Mouse (Mus musculus): Measurements from ENCODE around the gene Zfp324. TPM values are rescaled to one million over a fixed set of nuclear protein-coding genes. Genes with fewer than 3 reads are reported as not detected.

Zfp324 gene
- polyA plus RNA-seq, 1 experiment: 0.80 TPM

DNA sequence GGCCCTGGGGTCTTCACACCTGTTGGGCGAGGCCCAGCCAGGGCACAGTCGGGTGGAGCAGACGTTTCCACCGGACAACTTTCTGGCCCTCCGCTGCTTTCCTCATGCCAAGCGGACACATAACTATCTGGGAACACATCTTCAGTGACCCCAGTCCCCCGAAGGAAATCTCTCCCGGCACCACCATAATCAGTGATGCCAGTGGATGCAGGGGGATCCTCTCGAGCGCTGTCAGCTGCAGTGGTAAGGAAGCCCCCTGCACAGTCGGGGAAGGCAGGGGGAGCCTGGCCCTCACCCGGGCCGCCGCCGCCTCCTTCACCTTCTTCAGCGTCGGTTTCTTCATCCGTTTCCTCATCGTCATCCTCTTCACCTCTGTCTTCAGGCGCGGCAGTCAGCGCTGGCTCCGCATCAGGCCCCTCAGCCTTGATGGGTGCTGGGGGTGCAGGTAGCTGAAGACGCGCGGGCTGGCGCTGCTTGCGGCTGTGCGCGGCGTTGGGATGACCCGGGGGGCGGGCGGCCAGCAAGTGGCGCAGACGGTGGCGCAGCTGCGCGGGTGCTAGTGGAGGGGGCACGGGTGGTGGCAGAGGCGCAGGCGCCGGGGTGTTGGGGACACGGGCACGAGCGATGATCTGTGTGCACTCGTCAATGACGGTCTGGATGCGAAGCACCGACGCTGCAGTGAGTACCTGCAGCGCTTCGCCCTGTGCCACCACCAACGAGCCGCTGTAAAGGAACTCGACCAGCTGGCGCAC, 41.9 kb downstream of the Zfp324 start:
- Histone ChIP-seq H3K4me3 (replicated peaks; ENCODE audit: control insufficient read depth, low read depth, low read length) (no peak overlapping the region), H3K27ac (ENCODE audit: control insufficient read depth, insufficient read depth, low read depth, low read length, poor library complexity) (no peak overlapping the region), H3K4me1 (ENCODE audit: control insufficient read depth, insufficient read depth, low read length) (no peaks in the 10 kb centered on the region; the same call in 1 of the 2 replicates)
- TF ChIP-seq CTCF (IDR thresholded peaks at IDR 0.05; ENCODE audit: control insufficient read depth, insufficient read depth, low read length) (no peak), POLR2A (IDR thresholded peaks at IDR 0.05; ENCODE audit: borderline replicate concordance, control insufficient read depth, low read depth, low read length) (no peak)
- WGBS: 94% methylated on average over 57 of the region's 57 CpGs

DNA sequence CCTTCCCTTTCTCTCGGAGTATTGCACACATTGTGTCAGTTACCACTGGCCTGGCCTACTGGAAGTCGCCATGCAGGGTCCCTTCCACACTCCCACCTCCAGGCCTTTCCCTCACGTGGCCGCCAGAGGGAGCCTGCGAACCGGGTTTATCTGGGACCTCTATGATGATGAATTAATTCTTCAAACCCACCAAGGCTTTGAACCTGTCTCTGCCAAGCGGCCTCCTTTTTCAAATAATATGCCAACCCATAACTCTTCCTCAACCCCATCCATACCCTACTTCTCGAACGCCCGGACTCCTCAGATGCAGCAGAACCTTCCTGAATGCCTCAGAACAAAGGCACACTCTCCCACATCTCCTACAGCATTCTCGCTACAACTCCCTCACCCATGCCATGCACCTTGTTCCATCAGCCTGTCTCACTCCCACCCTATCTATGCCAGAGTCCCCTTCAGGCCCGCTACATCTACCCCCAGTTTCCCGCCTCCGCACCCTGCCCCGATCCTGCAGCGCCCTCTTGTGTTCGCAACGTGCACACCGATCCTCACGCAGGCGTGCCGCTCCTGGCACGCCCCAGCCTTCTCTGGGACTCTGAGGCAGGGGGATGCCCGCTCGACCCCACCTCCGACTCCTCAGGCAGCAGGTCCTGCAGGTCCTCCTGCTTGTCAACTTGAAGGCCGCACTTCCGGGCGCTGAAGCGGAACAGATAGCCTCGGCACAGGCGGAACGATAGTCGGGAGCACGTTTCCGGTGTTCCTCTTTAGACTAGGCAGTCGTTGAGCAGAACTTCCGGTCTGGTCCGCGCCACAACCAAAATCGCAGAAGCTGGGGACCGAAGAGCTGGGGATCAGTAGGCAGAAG, 43.7 kb downstream of the Zfp324 start:
- peak overlapping the region; percentile 86 for H3K4me3 ChIP-seq (replicated peaks; ENCODE audit: control insufficient read depth, low read depth, low read length)
- peak overlapping the region; percentile 82 for H3K27ac ChIP-seq (ENCODE audit: control insufficient read depth, insufficient read depth, low read depth, low read length, poor library complexity)
- WGBS: under 1% methylated on average over 42 of the region's 42 CpGs
- H3K4me1 ChIP-seq (ENCODE audit: control insufficient read depth, insufficient read depth, low read length): no peaks in the 10 kb centered on the region; the same call in 1 of the 2 replicates
- TF ChIP-seq POLR2A (IDR thresholded peaks at IDR 0.05; ENCODE audit: borderline replicate concordance, control insufficient read depth, low read depth, low read length) (no peak; the same call in 1 of the 2 replicates), CTCF (IDR thresholded peaks at IDR 0.05; ENCODE audit: control insufficient read depth, insufficient read depth, low read length) (peak; percentile 90)

DNA sequence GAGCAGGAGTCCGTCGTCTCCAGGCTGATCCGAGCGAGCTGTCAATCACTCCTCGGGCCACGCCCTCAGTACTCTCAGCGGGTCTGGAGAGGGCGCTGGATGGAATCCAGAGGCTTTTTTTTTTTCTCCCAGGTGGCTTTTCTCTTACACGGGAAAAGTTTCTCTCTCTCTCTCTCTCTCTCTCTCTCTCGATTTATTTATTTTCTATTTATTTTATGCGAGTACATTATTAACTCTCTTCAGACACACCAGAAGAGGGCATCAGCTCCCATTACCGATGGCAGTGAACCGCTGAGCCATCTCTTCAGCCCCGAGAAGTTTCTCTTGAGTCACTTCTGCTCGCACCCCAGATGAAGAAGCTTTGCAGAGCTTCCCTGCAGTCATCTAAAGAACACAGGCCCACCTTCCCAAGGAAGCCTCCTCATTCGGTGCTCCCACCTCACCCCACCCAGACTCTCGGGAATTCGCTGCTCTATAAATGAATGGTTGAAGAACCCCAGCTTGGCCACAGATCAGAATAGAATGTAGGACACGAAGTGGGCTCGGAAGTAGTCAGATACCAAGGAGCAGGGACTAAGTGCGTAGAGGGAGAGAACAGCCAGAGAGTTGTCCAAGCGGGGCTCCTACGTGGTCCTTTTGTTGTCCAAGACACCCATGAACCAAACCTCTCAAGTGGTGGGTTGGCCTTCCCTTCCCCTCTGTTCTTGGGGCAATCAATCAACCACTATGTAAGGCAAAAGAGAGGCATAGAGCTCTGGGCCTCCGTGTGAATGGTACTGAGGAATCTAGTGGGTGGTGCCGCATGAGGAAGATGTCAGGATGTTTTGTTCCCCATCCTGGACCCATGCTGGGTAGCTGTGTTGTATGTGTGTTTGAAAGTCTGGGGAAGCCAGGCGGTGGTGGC, 44.6 kb downstream of the Zfp324 start, which contains the start of gene Zbtb45:
Zbtb45 (minus strand) TSS at position 30 of the 904 bp plus-strand sequence.
- TF ChIP-seq CTCF (IDR thresholded peaks at IDR 0.05; ENCODE audit: control insufficient read depth, insufficient read depth, low read length) (no peak), POLR2A (IDR thresholded peaks at IDR 0.05; ENCODE audit: borderline replicate concordance, control insufficient read depth, low read depth, low read length) (0 out of 2 replicates have a peak, but pooled peaks have one; percentile 46)
- H3K4me3 ChIP-seq (replicated peaks; ENCODE audit: control insufficient read depth, low read depth, low read length): peak within 1 kb of the TSS; percentile 86
- H3K4me1 ChIP-seq (ENCODE audit: control insufficient read depth, insufficient read depth, low read length): no peaks in the 10 kb centered on the region; the same call in 1 of the 2 replicates
- 16% methylated on average over 26 of the region's 26 CpGs for whole genome bisulfite sequencing
- H3K27ac ChIP-seq (ENCODE audit: control insufficient read depth, insufficient read depth, low read depth, low read length, poor library complexity): peak within 1 kb of the TSS; percentile 82

DNA sequence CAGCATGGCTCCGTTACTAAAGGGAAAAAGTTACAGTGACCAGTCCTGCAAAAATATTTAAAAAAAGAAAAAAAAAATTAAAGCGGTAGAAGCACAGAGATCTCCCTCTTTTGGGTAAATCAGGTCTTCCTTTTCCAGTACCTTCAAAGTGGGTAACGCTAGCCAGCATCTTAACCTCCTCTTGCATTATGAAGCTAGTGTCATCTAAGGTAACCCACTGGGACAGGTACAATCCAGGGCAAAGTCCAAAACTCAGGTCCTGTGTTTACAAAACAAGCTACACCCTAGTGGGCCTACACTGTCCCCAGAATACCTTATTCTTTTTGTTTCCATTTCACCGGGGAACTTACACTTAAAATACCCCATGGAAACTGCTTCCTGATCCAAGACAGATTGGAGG, 48.0 kb downstream of the Zfp324 start:
- 85% methylated on average over 4 of the region's 4 CpGs for WGBS
- Histone ChIP-seq H3K4me1 (ENCODE audit: control insufficient read depth, insufficient read depth, low read length) (no peaks in the 10 kb centered on the region; the same call in 1 of the 2 replicates), H3K27ac (ENCODE audit: control insufficient read depth, insufficient read depth, low read depth, low read length, poor library complexity) (no peak overlapping the region), H3K4me3 (replicated peaks; ENCODE audit: control insufficient read depth, low read depth, low read length) (no peak overlapping the region)
- TF ChIP-seq POLR2A (IDR thresholded peaks at IDR 0.05; ENCODE audit: borderline replicate concordance, control insufficient read depth, low read depth, low read length) (no peak), CTCF (IDR thresholded peaks at IDR 0.05; ENCODE audit: control insufficient read depth, insufficient read depth, low read length) (no peak)

DNA sequence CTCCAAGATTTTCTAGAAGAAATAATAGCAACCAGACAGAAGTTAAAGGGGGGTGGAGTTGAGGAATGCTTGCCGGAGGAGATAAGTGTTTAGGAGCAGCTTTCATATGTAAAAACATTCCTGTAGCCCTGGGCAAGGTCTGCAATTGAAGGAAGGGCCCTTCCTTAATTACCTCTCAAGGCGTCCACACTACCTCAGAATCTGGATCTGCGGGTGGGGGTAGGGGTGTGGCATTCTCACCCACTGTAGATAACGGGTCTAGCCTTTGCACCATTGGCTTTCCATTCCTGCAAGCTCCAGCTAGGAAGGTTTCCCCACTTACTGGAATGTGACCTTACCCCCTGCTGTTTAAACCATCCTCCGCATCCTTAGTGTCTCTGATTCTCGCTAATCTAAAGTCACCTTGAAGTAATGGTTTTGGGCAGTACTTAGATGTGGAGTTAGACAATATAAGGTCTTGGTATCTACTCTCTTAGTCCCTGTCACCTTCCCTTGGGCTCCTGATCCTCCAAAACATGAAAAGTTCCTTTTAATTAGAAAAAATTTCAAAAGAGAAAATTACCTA, 48.7 kb downstream of the Zfp324 start:
- 82% methylated on average over 6 of the region's 6 CpGs for WGBS
- no peak overlapping the region for H3K4me3 ChIP-seq (replicated peaks; ENCODE audit: control insufficient read depth, low read depth, low read length)
- no peak for TF ChIP-seq CTCF (IDR thresholded peaks at IDR 0.05; ENCODE audit: control insufficient read depth, insufficient read depth, low read length)
- no peak for TF ChIP-seq POLR2A (IDR thresholded peaks at IDR 0.05; ENCODE audit: borderline replicate concordance, control insufficient read depth, low read depth, low read length)

DNA sequence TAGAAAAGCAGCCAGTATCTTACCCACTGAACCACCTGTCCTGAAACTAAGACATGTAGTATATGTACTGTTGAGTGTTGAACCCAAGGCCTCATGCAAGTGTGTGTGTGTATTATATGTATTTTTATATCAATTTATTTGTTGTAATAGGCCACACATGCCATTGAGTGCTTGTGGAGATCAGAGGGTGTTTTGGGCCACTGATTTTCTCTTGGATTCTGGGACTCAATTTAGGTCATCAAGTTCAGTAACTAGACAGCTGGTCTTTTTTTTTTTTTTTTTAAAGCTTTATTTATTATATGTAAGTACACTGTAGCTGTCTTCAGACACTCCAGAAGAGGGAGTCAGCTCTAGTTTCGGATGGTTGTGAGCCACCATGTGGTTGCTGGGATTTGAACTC, 49.6 kb downstream of the Zfp324 start:
- Histone ChIP-seq H3K4me3 (replicated peaks; ENCODE audit: control insufficient read depth, low read depth, low read length) (no peak overlapping the region), H3K27ac (ENCODE audit: control insufficient read depth, insufficient read depth, low read depth, low read length, poor library complexity) (no peak overlapping the region), H3K4me1 (ENCODE audit: control insufficient read depth, insufficient read depth, low read length) (no peaks in the 10 kb centered on the region; the same call in 1 of the 2 replicates)
- TF ChIP-seq CTCF (IDR thresholded peaks at IDR 0.05; ENCODE audit: control insufficient read depth, insufficient read depth, low read length) (no peak), POLR2A (IDR thresholded peaks at IDR 0.05; ENCODE audit: borderline replicate concordance, control insufficient read depth, low read depth, low read length) (no peak)
- 74% methylated on average over 1 of the region's 1 CpGs for WGBS

More for the DNA sequence above, 48.7 kb downstream of the Zfp324 start:
- no peak overlapping the region for H3K27ac ChIP-seq (ENCODE audit: control insufficient read depth, insufficient read depth, low read depth, low read length, poor library complexity)
- no peaks in the 10 kb centered on the region; the same call in 1 of the 2 replicates for H3K4me1 ChIP-seq (ENCODE audit: control insufficient read depth, insufficient read depth, low read length)
